Mouse (Mus musculus): ENCODE measurements around the gene Fgfr2. TPM values are rescaled to one million over a fixed set of nuclear protein-coding genes. Genes with fewer than 3 reads are reported as not detected.
A peak's percentile ranks its signal among the peaks of the same experiment; 100 is the strongest.

The Fgfr2 gene
- polyA plus RNA-seq, 1 experiment, result 0.17 TPM

DNA sequence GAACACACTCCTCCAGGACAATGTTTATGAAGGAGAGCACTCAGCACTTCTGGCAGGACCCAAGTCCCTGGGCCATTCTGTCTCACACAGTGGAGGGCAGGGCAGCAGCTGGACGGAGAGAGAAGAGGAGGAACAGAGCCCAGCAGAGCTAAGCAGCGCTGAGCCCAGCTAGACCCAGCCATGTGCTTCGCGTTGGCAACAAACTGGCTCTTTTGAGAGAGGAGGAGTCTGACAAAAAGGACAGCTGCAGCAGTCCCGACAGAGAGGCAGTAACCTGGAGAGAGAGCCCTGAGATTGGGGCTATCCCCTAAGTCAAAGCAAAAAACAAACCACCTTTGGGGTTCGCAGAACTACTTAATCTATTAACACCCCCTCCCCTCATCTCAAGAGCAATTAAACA, 312.8 kb downstream of the Fgfr2 start:
- H3K4me3 ChIP-seq, result no peak overlapping the region
- no peaks in the 10 kb centered on the region for H3K36me3 ChIP-seq (ENCODE audit: control insufficient read depth, insufficient read depth)
- TF ChIP-seq TCF12 (IDR thresholded peaks at IDR 0.05; ENCODE audit: insufficient read depth, poor library complexity, severe bottlenecking) (peak; percentile 37), SRF (IDR thresholded peaks at IDR 0.05; ENCODE audit: control insufficient read depth, insufficient read length, low read depth) (no peak), MYOD1 (IDR thresholded peaks at IDR 0.05; ENCODE audit: control insufficient read depth in 1 of 3, insufficient read length in 2 of 3, low read depth in 2 of 3) (peak; percentile 4 to 75 (median 68)), MYOG (IDR thresholded peaks at IDR 0.05; ENCODE audit: control insufficient read depth in 1 of 3, insufficient read depth in 1 of 3, insufficient read length in 2 of 3, low read depth in 2 of 3) (peak; percentile 64 to 88 (median 70)), E2F4 (IDR thresholded peaks at IDR 0.05; ENCODE audit: insufficient read depth) (no peak), CEBPB (IDR thresholded peaks at IDR 0.05; ENCODE audit: insufficient read depth, poor library complexity, severe bottlenecking) (no peak)
- no peak overlapping the region for H3ac ChIP-seq (ENCODE audit: control insufficient read depth, insufficient read length)
- H3K27me3 ChIP-seq (ENCODE audit: control insufficient read depth, insufficient read depth, insufficient read length), result no peaks in the 10 kb centered on the region
- H3K79me2 ChIP-seq (ENCODE audit: control insufficient read depth, insufficient read depth), result peaks cover 28% of the 10 kb centered on the region
- peak overlapping the region; percentile 64 for H3K4me2 ChIP-seq (ENCODE audit: low read depth)

DNA sequence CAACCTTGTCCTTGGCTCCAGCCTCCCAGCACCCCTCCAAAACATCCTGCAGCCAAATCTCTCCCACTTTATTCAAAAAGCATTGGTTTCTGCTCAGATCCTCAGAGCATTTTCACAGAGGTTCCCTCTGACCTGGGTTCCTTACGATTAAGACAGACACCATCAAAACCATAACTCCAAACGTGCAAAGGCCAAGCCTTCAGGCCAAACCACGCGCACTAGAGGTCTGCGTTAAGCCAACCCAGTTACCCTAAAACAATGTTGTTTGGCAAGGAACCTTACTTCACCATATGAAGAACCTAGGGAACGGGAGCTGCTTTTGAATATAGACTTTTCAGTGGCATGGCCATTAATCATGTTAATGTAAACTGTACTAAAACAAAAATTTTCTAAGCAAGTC, 313.4 kb downstream of the Fgfr2 start:
- no peak for TF ChIP-seq MAX (IDR thresholded peaks at IDR 0.05; ENCODE audit: low read depth)
- no peak for TF ChIP-seq TCF3 (IDR thresholded peaks at IDR 0.05; ENCODE audit: insufficient read length, low read depth)
- no peak for TF ChIP-seq MYOD1 (IDR thresholded peaks at IDR 0.05; ENCODE audit: control insufficient read depth in 1 of 3, insufficient read length in 2 of 3, low read depth in 2 of 3)
- TF ChIP-seq POLR2AphosphoS2 (IDR thresholded peaks at IDR 0.05; ENCODE audit: insufficient read length, low read depth), result no peak
- no peak for TF ChIP-seq SRF (IDR thresholded peaks at IDR 0.05; ENCODE audit: control insufficient read depth, insufficient read length, low read depth)
- TF ChIP-seq MYOG (IDR thresholded peaks at IDR 0.05; ENCODE audit: control insufficient read depth in 1 of 3, insufficient read depth in 1 of 3, insufficient read length in 2 of 3, low read depth in 2 of 3), result no peak
- no peak for TF ChIP-seq E2F4 (IDR thresholded peaks at IDR 0.05; ENCODE audit: insufficient read depth)
- no peak for TF ChIP-seq USF1 (IDR thresholded peaks at IDR 0.05; ENCODE audit: low read depth)
- TF ChIP-seq POLR2A (IDR thresholded peaks at IDR 0.05; ENCODE audit: insufficient read length, low read depth), result no peak
- TF ChIP-seq CEBPB (IDR thresholded peaks at IDR 0.05; ENCODE audit: insufficient read depth, poor library complexity, severe bottlenecking), result no peak
- Histone ChIP-seq H3ac (ENCODE audit: control insufficient read depth, insufficient read length) (no peak overlapping the region), H3K36me3 (ENCODE audit: control insufficient read depth, insufficient read depth) (no peaks in the 10 kb centered on the region), H3K4me2 (ENCODE audit: low read depth) (peak overlapping the region; percentile 64), H3K79me2 (ENCODE audit: control insufficient read depth, insufficient read depth) (peaks cover 34% of the 10 kb centered on the region), H3K4me3 (no peak overlapping the region), H3K27me3 (ENCODE audit: control insufficient read depth, insufficient read depth, insufficient read length) (no peaks in the 10 kb centered on the region)

GRCm38 (mm10) chr7:132808841-132809682, 314.1 kb downstream of the Fgfr2 start:
- TF ChIP-seq USF1 (IDR thresholded peaks at IDR 0.05; ENCODE audit: low read depth) (no peak), REST (IDR thresholded peaks at IDR 0.05; ENCODE audit: insufficient read depth, insufficient read length) (no peak), POLR2AphosphoS2 (IDR thresholded peaks at IDR 0.05; ENCODE audit: insufficient read length, low read depth) (no peak), MYOD1 (IDR thresholded peaks at IDR 0.05; ENCODE audit: control insufficient read depth in 1 of 3, insufficient read length in 2 of 3, low read depth in 2 of 3) (peak in 2 of 3 experiments; percentile 31 to 45), CEBPB (IDR thresholded peaks at IDR 0.05; ENCODE audit: insufficient read depth, poor library complexity, severe bottlenecking) (no peak), TCF12 (IDR thresholded peaks at IDR 0.05; ENCODE audit: insufficient read depth, poor library complexity, severe bottlenecking) (no peak), TCF3 (IDR thresholded peaks at IDR 0.05; ENCODE audit: insufficient read length, low read depth) (no peak), E2F4 (IDR thresholded peaks at IDR 0.05; ENCODE audit: insufficient read depth) (no peak), MAX (IDR thresholded peaks at IDR 0.05; ENCODE audit: low read depth) (no peak), MYOG (IDR thresholded peaks at IDR 0.05; ENCODE audit: control insufficient read depth in 1 of 3, insufficient read depth in 1 of 3, insufficient read length in 2 of 3, low read depth in 2 of 3) (peak in 1 of 3 experiments; percentile 68), POLR2A (IDR thresholded peaks at IDR 0.05; ENCODE audit: insufficient read length, low read depth) (no peak), SRF (IDR thresholded peaks at IDR 0.05; ENCODE audit: control insufficient read depth, insufficient read length, low read depth) (no peak)
- no peak overlapping the region for H3ac ChIP-seq (ENCODE audit: control insufficient read depth, insufficient read length)
- H3K27me3 ChIP-seq (ENCODE audit: control insufficient read depth, insufficient read depth, insufficient read length), result no peaks in the 10 kb centered on the region
- H3K79me2 ChIP-seq (ENCODE audit: control insufficient read depth, insufficient read depth), result peaks cover 40% of the 10 kb centered on the region
- no peak overlapping the region for H3K4me3 ChIP-seq
- H3K36me3 ChIP-seq (ENCODE audit: control insufficient read depth, insufficient read depth), result no peaks in the 10 kb centered on the region
- H3K4me2 ChIP-seq (ENCODE audit: low read depth), result peak overlapping the region; percentile 64

- no peak overlapping the region for H3ac ChIP-seq (ENCODE audit: control insufficient read depth, insufficient read length)
- H3K79me2 ChIP-seq (ENCODE audit: control insufficient read depth, insufficient read depth), result peaks cover 46% of the 10 kb centered on the region
- no peaks in the 10 kb centered on the region for H3K36me3 ChIP-seq (ENCODE audit: control insufficient read depth, insufficient read depth)
- TF ChIP-seq MAX (IDR thresholded peaks at IDR 0.05; ENCODE audit: low read depth) (no peak), CEBPB (IDR thresholded peaks at IDR 0.05; ENCODE audit: insufficient read depth, poor library complexity, severe bottlenecking) (no peak), TCF12 (IDR thresholded peaks at IDR 0.05; ENCODE audit: insufficient read depth, poor library complexity, severe bottlenecking) (no peak), MYOD1 (IDR thresholded peaks at IDR 0.05; ENCODE audit: control insufficient read depth in 1 of 3, insufficient read length in 2 of 3, low read depth in 2 of 3) (peak in 1 of 3 experiments; percentile 24)
- H3K4me2 ChIP-seq (ENCODE audit: low read depth), result no peak overlapping the region
- H3K4me3 ChIP-seq, result no peak overlapping the region
- no peaks in the 10 kb centered on the region for H3K27me3 ChIP-seq (ENCODE audit: control insufficient read depth, insufficient read depth, insufficient read length)
Observed at GRCm38 (mm10) chr7:132808051-132808796, 314.9 kb downstream of the Fgfr2 start.
